Mouse (Mus musculus) fat pad, adult 2 months (tissue): ENCODE measurements at regions not wholly inside any gene's neighbourhood (a gene's known extent, or its start where the extent isn't known, plus 50 kb on each side); places are given as distances from the start of the nearest gene placed in this dataset.

Experiments
- DNase-seq: peaks from one replicate; pipeline ENCODE4 v3.0.0-alpha.2; 2011; ENCODE audit warnings: low read depth, low spot score; ENCODE audit errors: extremely low read depth

DNA sequence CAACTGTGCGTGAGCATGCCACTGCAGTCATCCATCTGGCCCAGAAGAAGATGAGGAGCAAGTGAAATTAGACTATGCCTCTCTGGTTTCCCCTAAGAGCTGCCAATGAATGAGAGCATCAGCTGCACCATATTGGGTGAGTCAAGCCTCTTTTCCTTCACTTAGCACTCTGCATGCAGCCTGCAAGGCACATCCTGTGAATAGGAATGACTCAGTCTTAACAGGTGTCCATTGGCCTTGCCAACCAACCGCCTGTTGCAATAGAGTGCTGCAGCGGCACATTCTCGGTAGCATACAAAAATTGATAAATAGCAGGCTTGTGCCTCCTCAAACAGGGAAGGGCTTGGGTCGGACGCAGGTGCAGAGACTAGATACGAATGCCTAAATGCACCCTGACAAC, 808.7 kb downstream of the Gsdmc2 start:
- no peak for DNase-seq

DNA sequence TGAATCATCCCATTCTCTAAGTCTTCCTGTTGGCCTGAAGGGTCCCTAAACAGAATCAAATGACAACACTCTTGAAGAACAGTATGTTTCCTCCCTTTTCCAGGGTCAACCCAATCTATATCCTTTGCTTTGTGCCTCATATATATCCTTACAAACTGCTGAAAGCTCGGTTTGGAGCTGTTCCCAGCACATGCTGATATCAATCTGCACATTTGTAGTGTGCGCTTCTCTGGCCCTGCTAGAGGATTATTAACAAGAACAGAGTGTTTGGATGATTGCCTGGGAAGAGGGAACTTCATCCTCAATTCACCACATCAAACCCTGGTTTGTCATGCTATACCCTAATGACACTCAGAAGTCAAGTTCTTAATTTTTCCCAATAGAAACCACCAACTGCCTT, 824.2 kb downstream of the Gsdmc2 start:
- peak; percentile 21 for DNase-seq

- no peak for DNase-seq
Observed at GRCm38 (mm10) chr15:63017966-63018365, 827.0 kb downstream of the Gsdmc2 start.

DNA sequence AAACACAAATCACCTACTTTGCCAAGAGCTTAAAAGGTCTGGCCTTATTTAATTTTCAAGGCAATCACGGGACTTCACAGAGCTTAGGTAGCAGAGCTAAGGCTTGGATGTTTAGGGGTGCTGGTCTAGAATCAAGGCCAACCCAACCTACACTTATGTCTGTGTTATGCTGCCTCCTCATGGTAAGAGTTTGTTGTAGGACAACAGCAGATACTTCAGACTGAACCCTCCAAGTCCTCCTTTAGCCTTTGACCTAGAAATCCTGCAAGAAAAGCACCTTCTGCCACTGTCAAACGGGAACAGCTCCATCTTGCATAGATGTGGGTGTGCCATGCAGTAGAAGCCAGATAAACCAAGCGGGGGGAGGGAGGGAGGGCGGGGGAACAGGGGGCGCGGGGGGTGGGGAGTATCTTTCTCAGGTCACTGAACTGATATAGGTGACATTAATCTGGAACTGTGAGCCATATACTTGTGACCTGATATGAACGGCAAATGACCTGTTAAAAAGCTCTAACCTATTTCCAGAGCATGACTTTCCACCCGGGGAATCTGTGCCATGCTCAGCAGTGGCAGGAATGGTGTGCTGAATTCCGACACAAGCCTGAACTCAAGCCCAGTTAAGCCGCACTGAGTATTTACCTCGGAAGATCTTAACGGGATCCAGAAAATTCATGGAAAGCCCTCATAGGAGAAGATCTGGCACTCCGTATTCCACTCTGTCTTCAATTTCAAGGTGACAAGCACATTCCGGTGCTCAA, 838.3 kb downstream of the Gsdmc2 start:
- DNase-seq: no peak

DNA sequence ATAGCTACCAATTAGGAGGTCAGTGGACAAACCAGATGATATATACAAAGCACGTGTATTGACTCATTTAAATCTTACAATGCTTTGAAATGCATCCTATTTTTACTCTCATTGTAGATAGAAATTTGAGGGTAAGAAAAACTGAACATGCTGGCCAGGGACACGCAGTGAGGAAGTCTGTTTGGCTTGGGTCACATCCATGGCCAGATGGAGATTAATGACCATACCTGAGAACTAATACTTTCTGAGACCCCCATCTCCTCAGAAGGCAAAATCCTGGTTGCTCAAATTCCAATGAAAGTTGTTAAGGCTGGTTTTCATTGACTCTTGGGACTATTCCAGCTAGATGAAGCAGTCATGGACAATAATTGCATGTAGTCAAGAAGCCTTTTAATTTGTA, 850.3 kb downstream of the Gsdmc2 start:
- no peak for DNase-seq

- DNase-seq: no peak
Observed at GRCm38 (mm10) chr15:62986871-62987270, 858.1 kb downstream of the Gsdmc2 start.

GRCm38 (mm10) chr15:62986147-62986546, 858.8 kb downstream of the Gsdmc2 start:
- DNase-seq: no peak

- DNase-seq: no peak
Observed at GRCm38 (mm10) chr15:62970566-62970965, 874.4 kb downstream of the Gsdmc2 start.

DNA sequence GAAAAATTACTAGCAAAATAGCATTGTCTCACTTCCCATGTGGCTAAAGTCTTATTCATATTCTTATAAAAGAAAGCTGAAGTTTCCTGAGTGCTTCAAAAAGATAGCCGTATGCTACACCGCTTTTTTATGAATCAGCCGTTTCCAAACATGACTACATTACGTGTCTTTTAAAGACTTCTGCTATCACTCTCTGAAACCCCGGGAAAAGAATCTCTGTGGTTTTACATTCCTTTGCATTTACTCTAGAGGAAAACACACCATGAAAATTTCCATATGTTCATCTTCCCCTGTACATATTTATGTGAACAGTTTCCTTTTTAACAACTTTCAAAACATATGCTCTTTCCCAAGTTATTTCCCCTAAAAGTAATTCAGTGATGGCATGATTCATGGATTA, 882.3 kb downstream of the Gsdmc2 start:
- DNase-seq: no peak

- no peak for DNase-seq
Observed at GRCm38 (mm10) chr15:62960623-62961022, 884.4 kb downstream of the Gsdmc2 start.

DNA sequence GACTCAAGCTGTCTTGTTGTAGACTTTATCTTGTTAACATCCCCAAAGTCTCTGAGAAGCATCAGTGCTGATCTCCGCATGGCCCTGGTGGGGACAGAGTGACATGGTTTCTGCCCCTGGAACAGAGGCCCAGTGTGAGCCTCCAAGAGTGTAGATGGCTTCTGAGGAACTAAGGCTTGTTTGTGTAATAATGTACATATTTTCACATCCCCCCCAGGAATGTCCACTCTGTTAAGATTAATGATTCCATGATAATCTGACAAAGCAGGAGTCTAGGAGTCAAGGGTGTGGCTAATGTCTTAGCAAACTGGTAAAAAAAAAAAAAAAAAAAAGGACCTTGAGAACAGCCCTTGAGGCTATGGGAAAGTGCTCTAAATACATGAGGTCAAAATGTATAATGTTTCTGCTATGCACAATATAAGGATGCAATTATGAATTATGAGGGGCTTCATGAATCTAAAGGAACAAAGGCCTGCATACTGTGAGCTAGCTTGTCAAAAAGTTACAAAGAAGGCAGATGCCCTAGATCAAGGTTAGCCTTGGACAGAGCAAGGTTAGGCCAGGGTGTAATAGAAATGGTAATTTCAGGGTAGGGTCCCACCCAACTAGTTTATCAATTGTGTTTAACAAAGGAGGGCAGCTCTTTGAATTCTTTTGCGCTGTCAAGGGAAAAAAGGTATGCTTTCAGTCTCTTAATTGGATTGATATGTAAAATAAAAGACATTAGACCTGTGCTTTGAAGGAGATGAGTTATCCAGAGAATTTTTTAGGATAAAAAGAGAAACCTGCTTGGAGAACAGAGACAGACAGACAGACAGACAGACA, 886.3 kb downstream of the Gsdmc2 start:
- DNase-seq: no peak

GRCm38 (mm10) chr15:62954889-62955288, 890.1 kb downstream of the Gsdmc2 start:
- no peak for DNase-seq

GRCm38 (mm10) chr15:62954322-62954820, 890.6 kb downstream of the Gsdmc2 start:
- DNase-seq: no peak

DNA sequence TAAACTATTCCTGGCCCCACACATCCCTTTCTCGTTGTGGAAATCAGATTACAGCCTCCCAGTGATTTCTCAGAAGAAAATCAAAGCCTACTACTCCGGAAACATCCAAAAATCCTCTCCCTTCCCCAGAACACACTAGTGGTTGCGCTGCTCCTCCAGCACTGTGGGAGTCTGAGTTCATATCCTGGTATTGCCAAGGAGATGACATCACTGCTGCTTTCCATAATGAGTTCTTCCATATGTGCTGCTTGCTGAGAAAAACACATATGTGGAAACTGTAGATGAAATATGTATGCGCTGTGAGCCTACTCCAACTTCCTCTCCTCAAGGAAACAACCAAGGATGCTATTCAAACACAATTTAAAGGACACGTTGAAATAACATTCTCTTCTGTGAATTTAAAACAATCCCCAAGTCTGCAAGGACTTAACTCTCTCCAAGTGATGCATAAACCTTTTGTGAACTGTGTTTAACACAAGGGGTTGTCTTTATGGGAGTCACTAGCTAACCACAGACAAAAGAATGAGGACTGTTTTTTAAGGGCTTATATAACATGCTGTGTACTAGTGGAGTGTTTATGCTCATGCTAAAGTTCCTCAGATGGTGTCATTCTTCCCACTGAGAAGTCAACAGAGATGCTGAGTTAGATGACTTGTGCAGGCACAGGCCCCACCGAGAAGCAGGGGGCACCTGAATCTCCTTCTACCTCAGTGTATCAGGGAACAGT, 891.6 kb downstream of the Gsdmc2 start:
- DNase-seq: no peak

DNA sequence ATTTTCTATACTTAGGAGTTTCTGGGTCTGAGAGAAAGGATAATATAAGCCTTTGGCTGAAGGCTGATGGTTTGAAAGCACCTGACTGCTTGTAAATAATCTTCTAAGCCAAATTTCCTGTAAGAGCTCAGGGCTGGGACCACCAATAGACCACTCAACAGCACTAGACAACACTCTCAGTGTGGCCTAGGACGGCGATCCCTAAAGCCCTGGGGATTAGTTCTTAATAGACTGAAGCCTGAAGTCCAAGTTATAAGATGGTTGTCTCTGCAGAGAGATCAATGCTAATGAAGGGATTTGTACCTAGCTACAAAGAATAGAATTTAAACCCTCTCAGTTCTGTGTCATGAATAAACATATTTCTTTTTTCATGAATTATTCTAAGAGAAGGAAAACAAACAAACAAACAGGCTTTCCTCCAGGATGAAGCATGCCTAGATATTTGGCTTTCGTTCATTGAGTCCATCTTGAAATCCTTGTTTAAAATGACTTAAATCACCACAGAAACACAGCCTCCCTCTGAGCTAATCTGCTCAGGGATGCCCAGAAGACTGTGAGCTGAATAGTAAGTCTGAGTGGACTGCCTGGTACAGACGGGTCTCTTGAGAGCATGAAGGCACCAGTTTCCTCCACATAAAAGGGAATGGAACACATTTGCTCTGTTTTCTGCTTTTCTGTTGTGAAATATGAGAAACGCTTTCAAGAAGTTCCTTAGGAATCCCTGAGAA, 892.3 kb downstream of the Gsdmc2 start:
- no peak for DNase-seq

DNA sequence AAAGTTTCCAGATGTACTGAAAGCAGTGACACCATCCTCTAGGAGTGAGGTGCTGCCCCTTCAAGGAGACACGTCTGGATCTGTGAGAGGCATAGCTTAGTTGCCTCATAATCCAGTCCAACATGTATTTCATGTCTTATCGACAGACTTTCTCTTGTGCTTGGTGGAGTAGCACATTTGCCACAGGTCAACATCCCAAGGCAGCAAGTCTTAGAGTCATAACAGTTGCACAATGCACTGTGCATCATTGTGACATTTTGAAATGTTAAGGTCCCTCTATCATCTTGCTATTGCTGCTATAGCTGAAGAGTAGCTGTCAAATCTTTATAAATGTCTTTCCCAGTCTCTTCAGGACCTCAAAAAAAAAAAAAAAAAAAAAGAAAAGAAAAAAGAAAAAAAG, 905.6 kb downstream of the Gsdmc2 start:
- peak; percentile 25 for DNase-seq

GRCm38 (mm10) chr15:62937756-62938155, 907.2 kb downstream of the Gsdmc2 start:
- no peak for DNase-seq

DNA sequence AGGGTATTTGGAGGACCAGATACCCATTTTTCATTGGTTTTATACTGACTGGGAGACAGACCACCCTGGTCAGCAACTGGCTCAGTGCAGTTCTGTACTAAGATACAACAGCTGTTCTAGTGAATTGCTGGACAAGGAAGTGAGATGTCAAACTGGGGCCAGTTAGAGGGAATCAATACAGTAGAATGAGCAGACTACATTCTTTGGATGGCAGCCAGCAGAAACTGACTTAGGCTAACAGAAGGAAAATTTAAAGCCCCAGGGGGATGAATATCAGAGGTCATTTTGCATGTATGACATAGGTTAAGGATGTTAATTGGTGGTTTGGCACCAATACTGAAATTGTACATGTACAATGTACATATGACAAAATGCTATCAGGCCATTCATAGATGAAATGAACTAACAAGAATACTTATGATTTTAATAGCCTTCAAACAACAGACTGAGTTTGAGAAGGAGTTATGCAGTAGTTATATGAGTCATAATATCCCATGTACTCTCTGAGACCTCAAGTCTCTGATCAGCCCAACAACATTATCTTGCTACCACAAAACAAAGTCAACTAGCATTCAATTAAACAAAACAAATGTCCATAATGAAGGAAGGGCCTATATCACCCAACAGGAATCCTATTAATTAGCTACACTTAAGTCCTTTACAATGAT, 910.3 kb downstream of the Gsdmc2 start:
- no peak for DNase-seq

GRCm38 (mm10) chr15:62920520-62920919, 924.5 kb downstream of the Gsdmc2 start:
- DNase-seq: no peak

GRCm38 (mm10) chr15:62919264-62919663, 925.7 kb downstream of the Gsdmc2 start:
- DNase-seq: no peak
